Mouse (Mus musculus): ENCODE data around the gene Armc7. TPM values are rescaled to one million over a fixed set of nuclear protein-coding genes. Genes with fewer than 3 reads are reported as not detected.
"Not testable (repeated sequence)": the region's sequence is repeated elsewhere in the genome, so short reads cannot be mapped to it uniquely, and the experiment has no call there.

Gene Armc7
- polyA plus RNA-seq, 1 experiment from 2014 or later, result 10.7 TPM

DNA sequence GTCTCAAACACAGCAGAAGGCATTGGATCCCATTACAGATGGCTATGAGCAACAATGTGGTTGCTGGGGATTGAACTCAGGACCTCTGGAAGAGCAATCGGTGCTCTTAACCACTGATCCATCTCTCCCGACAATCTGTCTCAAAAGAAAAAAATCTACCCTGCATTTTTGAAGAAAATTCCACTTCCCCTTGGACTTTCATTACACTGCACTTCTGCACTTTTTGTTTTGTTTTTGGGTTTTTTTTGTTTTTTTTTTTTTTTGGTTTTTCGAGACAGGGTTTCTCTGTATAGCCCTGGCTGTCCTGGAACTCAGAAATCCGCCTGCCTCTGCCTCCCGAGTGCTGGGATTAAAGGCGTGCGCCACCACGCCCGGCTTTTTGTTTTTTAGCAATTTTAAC is 21.1 kb downstream of the Armc7 start:
- 91% methylated on average over 9 of the region's 9 CpGs for WGBS
- H3K27me3 ChIP-seq; H3K4me2 ChIP-seq (replicated peaks); H3K9me3 ChIP-seq; H3K9ac ChIP-seq; H3K4me1 ChIP-seq; ATAC-seq (ENCODE audit: insufficient number of reproducible peaks, insufficient read depth, low FRiP score, low TSS enrichment); H3K4me3 ChIP-seq; H3K27ac ChIP-seq: not testable (repeated sequence)
- peaks cover 44% of the 10 kb centered on the region for H3K36me3 ChIP-seq

DNA sequence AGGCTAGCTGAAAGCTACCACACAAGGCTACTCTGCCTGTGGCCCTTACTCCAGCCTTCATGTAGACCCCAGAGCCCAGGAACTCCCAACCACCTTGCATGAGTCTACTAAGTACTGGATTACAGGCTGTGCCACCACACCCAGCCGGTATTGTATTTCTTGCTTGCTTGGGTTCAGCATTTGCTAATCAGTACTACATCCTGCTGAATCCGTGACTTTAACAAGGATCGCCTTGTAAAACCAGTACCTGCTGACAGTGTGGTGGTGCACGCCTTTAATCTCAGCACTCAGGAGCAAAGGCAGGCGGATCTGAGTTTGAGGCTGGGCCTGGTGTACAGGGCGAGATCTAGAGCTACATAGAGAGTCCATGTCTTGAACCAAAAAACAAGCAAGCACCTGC is 27.2 kb downstream of the Armc7 start:
- H3K27me3 ChIP-seq, result no peaks in the 10 kb centered on the region
- 92% methylated on average over 6 of the region's 6 CpGs for WGBS
- no peaks in the 10 kb centered on the region for H3K9me3 ChIP-seq
- ATAC-seq (ENCODE audit: insufficient number of reproducible peaks, insufficient read depth, low FRiP score, low TSS enrichment), result no peak
- H3K4me2 ChIP-seq (replicated peaks), result no peak overlapping the region
- peaks cover 16% of the 10 kb centered on the region; the same call in 1 of the 2 replicates for H3K4me1 ChIP-seq
- no peak overlapping the region for H3K4me3 ChIP-seq
- no peak overlapping the region for H3K9ac ChIP-seq
- H3K27ac ChIP-seq, result no peak overlapping the region
- peaks cover 55% of the 10 kb centered on the region for H3K36me3 ChIP-seq

DNA sequence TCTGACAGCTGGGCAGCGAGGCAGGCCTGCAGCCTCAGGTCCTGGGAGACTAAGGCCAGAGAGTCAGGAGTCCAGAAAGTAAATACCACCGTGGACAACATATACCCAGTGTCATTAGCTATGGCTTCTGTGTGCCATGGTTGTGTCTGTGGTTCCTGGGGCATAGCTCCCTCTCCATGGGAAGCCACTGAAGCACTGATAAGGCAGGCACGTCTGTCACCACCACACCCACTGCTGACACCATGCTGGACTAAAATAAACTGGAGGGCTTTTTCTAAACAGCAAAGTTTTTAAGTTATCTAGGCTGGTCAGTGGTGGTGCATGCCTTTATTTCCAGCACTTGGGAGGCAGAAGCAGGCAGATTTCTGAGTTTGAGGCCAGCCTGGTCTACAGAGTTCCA is 31.1 kb downstream of the Armc7 start:
- H3K9ac ChIP-seq, result no peak overlapping the region
- no peak overlapping the region for H3K4me2 ChIP-seq (replicated peaks)
- H3K36me3 ChIP-seq, result peaks cover 19% of the 10 kb centered on the region
- ATAC-seq (ENCODE audit: insufficient number of reproducible peaks, insufficient read depth, low FRiP score, low TSS enrichment), result no peak
- peaks cover 47% of the 10 kb centered on the region for H3K4me1 ChIP-seq
- WGBS, result 80% methylated on average over 3 of the region's 3 CpGs
- no peaks in the 10 kb centered on the region for H3K9me3 ChIP-seq
- H3K27me3 ChIP-seq, result no peaks in the 10 kb centered on the region
- no peak overlapping the region for H3K27ac ChIP-seq
- no peak overlapping the region for H3K4me3 ChIP-seq

DNA sequence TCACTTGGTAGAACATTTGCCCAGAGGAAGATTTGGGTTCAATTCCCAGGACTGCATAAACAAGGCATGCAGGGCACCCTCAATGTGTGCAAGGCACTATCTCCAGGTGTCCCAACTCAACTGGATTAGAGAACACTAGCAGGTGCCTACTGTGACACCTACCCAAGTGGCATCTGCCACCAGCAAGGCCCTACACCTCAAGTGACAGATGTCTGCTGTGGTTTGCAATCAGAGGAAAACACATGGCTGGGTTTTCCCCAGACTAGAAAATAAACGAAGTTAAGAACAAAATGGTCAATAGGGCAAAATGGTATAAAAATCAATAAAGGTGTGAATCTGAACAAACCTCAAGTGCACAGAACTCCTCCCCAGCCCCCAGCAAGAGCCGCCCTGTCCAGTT is 32.6 kb downstream of the Armc7 start:
- Histone ChIP-seq H3K4me2 (replicated peaks) (no peak overlapping the region), H3K36me3 (peaks cover 7% of the 10 kb centered on the region; the same call in 1 of the 2 replicates), H3K9me3 (no peaks in the 10 kb centered on the region), H3K9ac (no peak overlapping the region), H3K27me3 (no peaks in the 10 kb centered on the region), H3K4me3 (no peak overlapping the region), H3K4me1 (peaks cover 62% of the 10 kb centered on the region), H3K27ac (no peak overlapping the region)
- 87% methylated on average over 2 of the region's 2 CpGs for WGBS
- ATAC-seq (ENCODE audit: insufficient number of reproducible peaks, insufficient read depth, low FRiP score, low TSS enrichment), result no peak

DNA sequence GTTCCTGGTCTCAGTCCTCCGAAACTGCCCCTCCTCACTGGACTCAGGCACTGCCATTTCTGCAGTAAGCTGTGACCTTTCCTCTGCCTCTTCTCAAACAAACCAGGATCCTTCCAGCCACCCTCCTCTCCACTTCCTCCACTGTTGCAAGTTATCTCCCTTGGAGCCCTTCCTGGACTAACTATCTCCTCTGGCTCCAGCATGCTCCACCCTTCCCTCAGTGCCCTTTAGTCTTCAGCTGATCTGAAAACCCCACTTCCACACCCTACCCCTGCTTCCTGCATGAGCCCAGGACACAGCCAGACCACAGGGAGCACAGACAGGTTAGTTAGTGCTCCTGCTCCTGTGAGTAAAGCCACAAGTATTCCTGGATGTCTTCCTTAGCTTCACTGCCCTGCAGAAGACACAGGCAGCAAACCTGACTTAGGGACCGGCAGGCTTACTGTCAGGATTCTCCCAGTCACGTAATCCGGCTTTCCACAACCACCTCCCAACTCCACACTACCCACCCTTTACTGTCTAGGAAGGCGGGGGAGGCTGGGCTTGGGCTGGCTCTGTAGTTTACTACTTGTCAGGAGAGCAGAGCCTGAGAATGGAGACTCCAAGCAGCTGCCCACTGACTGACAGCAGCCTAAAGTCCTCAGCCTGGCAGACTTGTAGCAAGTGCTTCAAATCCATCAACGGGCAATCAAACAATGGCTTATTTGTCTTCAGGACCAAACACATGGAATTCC is 34.5 kb downstream of the Armc7 start:
- Histone ChIP-seq H3K27me3 (no peaks in the 10 kb centered on the region), H3K36me3 (0 out of 2 replicates have a peak, but pooled peaks cover 5% of the 10 kb centered on the region), H3K27ac (peak overlapping the region; percentile 55; the same call in 1 of the 2 replicates), H3K4me3 (no peak overlapping the region), H3K9me3 (no peaks in the 10 kb centered on the region), H3K4me1 (peaks cover 63% of the 10 kb centered on the region), H3K4me2 (replicated peaks) (peak overlapping the region; percentile 89), H3K9ac (peak overlapping the region; percentile 37)
- WGBS, result 34% methylated on average over 6 of the region's 6 CpGs
- ATAC-seq (ENCODE audit: insufficient number of reproducible peaks, insufficient read depth, low FRiP score, low TSS enrichment), result no peak

DNA sequence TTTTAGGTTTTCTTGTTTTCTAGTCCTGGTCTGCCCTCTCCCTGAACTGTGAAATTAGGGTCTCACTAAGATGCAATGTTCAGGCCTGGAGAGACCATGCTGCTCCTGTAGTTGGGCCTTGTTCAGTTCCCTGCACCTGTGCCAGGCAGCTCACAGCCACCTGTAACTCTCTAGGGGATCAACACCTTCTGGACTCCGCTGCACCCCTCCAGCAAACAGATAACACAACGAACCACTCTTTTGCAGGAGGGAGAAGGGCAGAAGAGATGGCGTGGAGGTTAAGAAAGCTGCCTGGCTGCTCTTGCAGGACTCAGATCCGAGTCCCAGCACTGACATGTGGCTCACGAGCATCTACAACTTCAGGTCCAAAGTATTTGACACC is 35.0 kb downstream of the Armc7 start:
- 47% methylated on average over 5 of the region's 5 CpGs for WGBS
- Histone ChIP-seq H3K4me3 (no peak overlapping the region), H3K9me3 (no peaks in the 10 kb centered on the region), H3K4me1 (peaks cover 63% of the 10 kb centered on the region), H3K27ac (0 out of 2 replicates have a peak overlapping the region, but pooled peaks have one; percentile 17), H3K4me2 (replicated peaks) (peak overlapping the region; percentile 89), H3K9ac (no peak overlapping the region), H3K36me3 (0 out of 2 replicates have a peak, but pooled peaks cover 5% of the 10 kb centered on the region), H3K27me3 (no peaks in the 10 kb centered on the region)
- ATAC-seq (ENCODE audit: insufficient number of reproducible peaks, insufficient read depth, low FRiP score, low TSS enrichment), result no peak

DNA sequence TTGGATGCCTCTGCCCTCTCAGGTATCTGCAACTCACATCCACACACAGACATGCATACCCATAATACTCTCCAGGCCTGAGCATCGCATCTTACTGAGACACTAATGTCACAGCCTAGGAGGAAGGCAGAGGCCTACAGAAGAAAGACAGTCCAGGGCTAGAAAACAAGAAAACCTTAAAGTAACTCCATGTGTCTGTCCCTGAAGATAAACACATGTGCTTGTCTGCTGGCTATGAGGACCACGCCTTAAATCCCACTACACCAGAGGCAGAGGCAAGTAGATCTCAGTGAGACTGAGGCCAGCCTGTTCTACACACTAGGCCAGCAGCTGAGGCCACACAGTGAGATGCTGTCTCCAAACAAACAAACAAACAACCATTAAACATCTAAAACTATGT is 35.7 kb downstream of the Armc7 start:
- Histone ChIP-seq H3K9ac (peak overlapping the region; percentile 81), H3K27ac (no peak overlapping the region), H3K4me1 (peaks cover 60% of the 10 kb centered on the region), H3K4me2 (replicated peaks) (peak overlapping the region; percentile 89), H3K9me3 (no peaks in the 10 kb centered on the region), H3K4me3 (peak overlapping the region; percentile 92), H3K27me3 (no peaks in the 10 kb centered on the region), H3K36me3 (0 out of 2 replicates have a peak, but pooled peaks cover 2% of the 10 kb centered on the region)
- 44% methylated on average over 2 of the region's 2 CpGs for WGBS
- ATAC-seq (ENCODE audit: insufficient number of reproducible peaks, insufficient read depth, low FRiP score, low TSS enrichment), result no peak

DNA sequence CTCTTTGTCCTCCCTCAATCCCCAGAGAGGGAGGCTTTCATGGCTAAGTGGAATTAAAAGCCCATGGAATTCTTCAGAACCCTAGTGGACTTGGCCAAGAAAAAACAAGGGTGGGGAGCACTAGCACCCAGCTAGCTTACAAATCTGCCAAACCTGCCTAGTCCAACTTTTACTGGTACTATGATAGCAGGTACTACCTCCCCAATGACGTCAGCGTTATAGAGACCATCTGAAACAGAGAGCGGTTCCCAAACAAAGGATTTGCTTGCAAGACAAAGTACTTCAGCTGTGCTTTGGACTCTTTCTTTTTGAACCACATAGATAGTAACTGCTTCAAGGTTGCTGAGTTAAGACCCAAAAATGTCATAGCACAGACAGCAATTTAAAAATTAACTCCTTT is 36.5 kb downstream of the Armc7 start:
- Histone ChIP-seq H3K27me3 (no peaks in the 10 kb centered on the region), H3K36me3 (no peaks in the 10 kb centered on the region), H3K4me1 (peaks cover 52% of the 10 kb centered on the region), H3K9me3 (no peaks in the 10 kb centered on the region), H3K4me3 (peak overlapping the region; percentile 92), H3K9ac (peak overlapping the region; percentile 81), H3K27ac (peak overlapping the region; percentile 61; the same call in 1 of the 2 replicates), H3K4me2 (replicated peaks) (peak overlapping the region; percentile 89)
- WGBS, result 51% methylated on average over 3 of the region's 3 CpGs
- no peak for ATAC-seq (ENCODE audit: insufficient number of reproducible peaks, insufficient read depth, low FRiP score, low TSS enrichment)

DNA sequence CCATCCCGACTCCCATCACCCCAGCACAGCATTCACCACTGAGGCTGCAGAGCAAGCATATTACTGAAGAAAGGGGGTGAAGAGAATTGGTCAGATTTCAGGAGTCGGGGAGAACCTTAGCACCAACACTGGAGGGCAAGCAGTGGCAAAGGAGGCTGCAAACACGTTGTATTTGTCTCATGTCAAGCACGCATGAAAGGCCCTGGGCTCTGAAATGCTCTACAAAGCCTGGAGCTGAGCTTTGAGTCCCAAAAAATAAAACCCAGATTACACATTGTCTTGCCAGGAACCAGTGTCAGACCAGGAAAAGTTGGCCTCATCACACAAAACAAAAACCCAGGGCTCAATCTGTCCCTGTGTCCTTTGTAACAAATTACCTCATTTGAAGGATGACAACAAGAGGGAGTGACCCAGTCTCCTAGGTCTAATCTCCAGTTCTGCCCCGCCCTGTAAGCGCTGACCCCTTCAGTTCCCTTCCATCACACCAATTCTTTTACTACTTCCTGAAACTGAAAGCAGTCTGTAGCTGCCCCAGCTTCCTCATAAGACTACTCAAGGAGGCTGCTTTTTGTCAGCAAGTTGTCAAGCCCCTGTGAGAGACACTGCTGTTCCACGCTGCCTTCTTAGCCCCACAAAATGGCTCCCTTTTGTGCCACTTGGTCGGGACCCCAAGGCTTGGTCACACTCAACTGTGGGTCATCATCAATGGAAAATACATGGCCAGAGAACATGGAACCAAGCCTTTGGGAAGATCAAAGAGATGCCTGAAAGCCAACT is 37.1 kb downstream of the Armc7 start:
- Histone ChIP-seq H3K4me3 (peak overlapping the region; percentile 92), H3K4me1 (peaks cover 47% of the 10 kb centered on the region), H3K4me2 (replicated peaks) (peak overlapping the region; percentile 89), H3K9ac (peak overlapping the region; percentile 81), H3K27me3 (no peaks in the 10 kb centered on the region), H3K27ac (peak overlapping the region; percentile 61; the same call in 1 of the 2 replicates), H3K36me3 (no peaks in the 10 kb centered on the region), H3K9me3 (no peaks in the 10 kb centered on the region)
- 36% methylated on average over 8 of the region's 8 CpGs for WGBS
- ATAC-seq (ENCODE audit: insufficient number of reproducible peaks, insufficient read depth, low FRiP score, low TSS enrichment), result no peak

DNA sequence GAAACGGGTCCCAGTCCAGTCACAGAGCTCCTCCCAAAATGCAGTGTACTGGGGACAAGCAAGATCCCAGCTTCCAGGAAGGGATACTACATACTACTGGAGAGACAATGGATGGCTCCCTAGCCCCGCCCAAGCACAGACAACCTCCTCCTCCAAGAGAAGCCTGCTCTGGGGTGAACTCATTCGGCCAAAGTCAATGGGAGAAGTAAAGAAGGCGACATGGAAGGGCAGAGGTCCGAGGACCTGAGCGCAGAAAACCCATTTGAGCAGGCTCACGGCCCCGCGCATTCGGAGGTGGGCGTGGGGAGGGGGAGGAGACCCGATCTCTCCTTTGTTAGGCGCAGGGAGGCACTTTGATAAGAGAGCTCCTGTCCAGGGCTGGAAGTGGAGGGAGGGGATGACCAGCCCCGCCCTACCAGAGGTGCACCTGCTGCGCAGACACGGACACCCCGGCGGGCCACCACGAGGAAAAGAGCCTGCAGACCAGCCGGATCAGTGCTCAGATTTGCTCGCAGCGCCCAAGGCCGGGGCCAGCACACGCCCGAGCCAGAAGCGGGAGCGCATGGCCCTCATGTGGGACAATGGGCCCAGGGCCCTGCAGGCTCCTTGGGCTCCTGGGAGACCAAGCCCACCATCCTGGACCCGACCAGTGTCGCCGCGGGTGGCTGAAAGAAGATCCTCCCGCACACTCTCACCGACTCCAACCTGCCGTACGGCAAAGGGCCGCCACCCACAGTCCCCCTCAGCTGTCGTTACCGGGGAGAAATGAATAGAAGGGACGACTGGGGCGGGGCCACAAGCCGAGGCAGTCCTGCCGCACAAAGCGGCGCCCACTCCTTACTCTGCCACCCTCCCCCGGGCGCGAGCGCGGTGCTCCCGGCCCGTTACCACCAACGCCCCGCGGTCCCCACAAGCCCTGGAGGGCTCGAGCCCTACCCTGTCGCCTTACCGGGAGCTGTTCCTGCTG is 38.1 kb downstream of the Armc7 start:
- Histone ChIP-seq H3K4me1 (peaks cover 40% of the 10 kb centered on the region), H3K36me3 (no peaks in the 10 kb centered on the region), H3K27me3 (no peaks in the 10 kb centered on the region), H3K4me2 (replicated peaks) (peak overlapping the region; percentile 89), H3K9me3 (no peaks in the 10 kb centered on the region), H3K4me3 (peak overlapping the region; percentile 92), H3K27ac (peak overlapping the region; percentile 52), H3K9ac (peak overlapping the region; percentile 81)
- WGBS, result under 1% methylated on average over 57 of the region's 57 CpGs
- peak; percentile 18; the same call in 1 of the 2 replicates for ATAC-seq (ENCODE audit: insufficient number of reproducible peaks, insufficient read depth, low FRiP score, low TSS enrichment)

DNA sequence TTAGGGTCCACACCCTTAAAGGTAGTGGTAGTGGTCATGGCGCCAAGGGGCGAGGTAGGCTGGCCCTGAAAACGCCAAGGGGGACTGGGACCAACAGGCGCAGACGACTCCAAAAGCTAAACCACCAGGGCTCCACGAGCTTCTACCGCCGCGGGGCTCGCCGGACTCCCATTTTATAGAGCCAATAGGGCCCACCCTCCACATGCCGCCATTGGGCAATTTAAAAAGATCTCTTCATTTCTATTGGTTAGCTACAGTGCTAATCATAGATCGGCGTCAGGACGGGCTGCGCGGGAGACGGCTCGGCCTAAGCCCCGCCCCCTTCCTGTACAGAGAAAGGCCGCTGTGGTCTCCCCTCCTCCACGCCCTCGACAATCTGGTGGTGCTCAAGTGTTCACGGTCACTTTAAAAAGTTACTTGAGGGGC is 38.8 kb downstream of the Armc7 start, which contains the start of gene Jpt1:
Gene Jpt1, minus strand, starts transcription at position 150 of the 426 bp plus-strand sequence.
- Histone ChIP-seq H3K9me3 (no peaks in the 10 kb centered on the region), H3K27me3 (no peaks in the 10 kb centered on the region), H3K4me3 (peak within 1 kb of the TSS; percentile 92), H3K27ac (peak within 1 kb of the TSS; percentile 52), H3K4me2 (replicated peaks) (peak within 1 kb of the TSS; percentile 89), H3K4me1 (peaks cover 36% of the 10 kb centered on the region), H3K36me3 (no peaks in the 10 kb centered on the region), H3K9ac (peak within 1 kb of the TSS; percentile 81)
- under 1% methylated on average over 24 of the region's 24 CpGs for WGBS
- peak; percentile 95 for ATAC-seq (ENCODE audit: insufficient number of reproducible peaks, insufficient read depth, low FRiP score, low TSS enrichment)
